Mouse (Mus musculus): ENCODE results near the gene Kcnk10. TPM values are rescaled to one million over a fixed set of nuclear protein-coding genes. Genes with fewer than 3 reads are reported as not detected.
"Not testable (repeated sequence)": the region's sequence is repeated elsewhere in the genome, so short reads cannot be mapped to it uniquely, and the experiment has no call there.

Gene Kcnk10
- total RNA-seq (2018; cell fraction: chromatin; rRNA removed): not detected
- total RNA-seq (2018; cell fraction: cytosol; rRNA removed): not detected
- total RNA-seq (2018; cell fraction: nucleus; rRNA removed): not detected
- not detected in 3 replicates for polyA plus RNA-seq (2018)

DNA sequence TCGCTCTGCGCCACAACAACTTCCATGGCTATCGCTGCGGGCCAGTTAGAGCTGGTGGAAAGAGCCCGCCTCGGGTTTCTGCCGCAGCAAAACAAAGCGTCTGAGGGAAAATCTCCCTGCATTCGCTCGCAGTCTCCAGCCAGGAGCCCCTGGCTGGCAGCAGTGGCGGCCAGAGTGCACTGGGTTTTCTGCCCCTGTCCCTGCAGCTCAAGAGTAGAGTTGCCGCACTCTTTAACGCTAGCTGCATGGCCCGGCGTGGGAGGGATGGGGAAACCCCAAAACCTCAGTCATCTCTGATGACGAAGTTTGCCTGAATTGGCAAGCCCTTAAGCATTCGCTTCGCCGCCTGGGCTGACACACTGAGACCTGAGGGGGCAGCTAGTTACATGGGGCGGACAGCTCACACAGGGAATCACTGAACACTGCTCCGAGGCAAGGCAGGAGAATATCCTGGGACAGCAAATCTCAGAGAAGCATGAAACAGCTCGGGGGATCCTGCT, at the start of gene Kcnk10:
Gene Kcnk10 (minus strand): TSS at position 450 of the 500 bp plus-strand sequence.
- Histone ChIP-seq H3K36me3 (ENCODE audit: inconsistent target) (no peaks in the 10 kb centered on the region), H3K27ac (no peak within 1 kb of the TSS), H3K4me3 (ENCODE audit: inconsistent target) (no peak within 1 kb of the TSS), H3K79me2 (ENCODE audit: inconsistent target) (no peaks in the 10 kb centered on the region)
- WGBS (ENCODE audit: missing documents): 4% methylated on average over 22 of the region's 22 CpGs

DNA sequence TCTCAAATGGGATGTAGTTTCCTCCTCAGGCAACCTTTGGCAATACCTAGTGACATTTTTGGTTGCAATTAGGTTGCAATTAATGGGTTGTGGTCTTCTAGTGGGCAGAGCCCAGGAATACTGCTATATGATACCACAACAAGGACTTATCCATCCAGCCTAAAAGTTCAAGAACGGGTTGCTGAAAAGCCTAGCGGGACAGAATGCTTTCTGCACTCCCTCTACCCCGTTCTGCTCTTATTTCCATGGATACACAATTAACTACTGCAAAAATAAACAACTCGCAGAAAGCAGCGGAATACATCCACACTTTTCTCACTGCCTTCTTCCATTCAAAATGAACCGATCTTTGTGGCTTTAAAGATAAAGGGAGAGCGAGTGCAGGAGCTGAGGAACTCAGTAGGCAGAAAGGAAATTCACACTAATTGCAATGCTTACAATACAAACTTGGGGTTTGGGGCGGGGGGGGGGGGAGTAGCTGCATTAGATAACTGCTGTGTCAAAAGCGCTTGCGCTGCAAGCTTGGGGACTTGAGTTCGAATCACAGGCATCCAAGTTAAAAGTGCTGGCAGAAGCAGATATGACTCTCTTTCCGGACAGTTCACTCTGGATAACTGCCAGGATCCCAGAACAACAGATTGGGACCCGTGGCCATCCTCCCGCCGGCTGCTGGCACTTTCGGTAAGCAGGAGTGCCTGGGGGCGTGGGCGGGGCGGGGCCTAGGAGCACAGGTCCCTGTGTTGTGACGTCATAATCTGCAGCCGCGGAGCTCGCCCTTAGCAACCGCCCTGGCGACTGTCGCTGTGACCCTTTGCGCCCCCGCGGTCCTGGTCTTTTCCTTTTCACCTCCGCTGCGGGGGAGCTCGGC, 49.5 kb upstream of the Kcnk10 start, which contains the start of gene Spata7:
Gene Spata7 (plus strand): TSS at position 766 of the 868 bp plus-strand sequence.
- no peak within 1 kb of the TSS for H3K27ac ChIP-seq
- H3K4me3 ChIP-seq (ENCODE audit: inconsistent target): peak within 1 kb of the TSS; percentile 87
- no peaks in the 10 kb centered on the region for H3K36me3 ChIP-seq (ENCODE audit: inconsistent target)
- H3K79me2 ChIP-seq (ENCODE audit: inconsistent target): no peaks in the 10 kb centered on the region
- 6% methylated on average over 32 of the region's 32 CpGs for WGBS (ENCODE audit: missing documents)

DNA sequence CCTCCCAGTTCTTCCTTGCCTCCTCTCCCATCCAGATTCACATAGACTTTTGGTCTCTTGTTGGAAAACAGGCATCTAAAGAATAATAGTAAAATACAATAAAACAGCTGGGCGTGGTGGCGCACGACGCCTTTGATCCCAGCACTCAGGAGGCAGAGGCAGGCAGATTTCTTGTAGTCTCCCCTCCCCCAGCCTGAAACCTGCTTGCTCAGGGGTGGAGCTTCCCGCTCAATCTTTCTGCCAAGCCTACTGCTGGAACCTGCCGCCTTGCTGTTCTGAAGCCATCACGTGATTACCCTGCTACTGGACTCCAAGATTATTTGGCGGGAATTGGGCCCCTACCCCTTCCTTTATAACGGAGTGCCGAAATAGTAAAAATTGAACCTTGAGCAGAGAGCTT, 45.2 kb upstream of the Kcnk10 start:
- H3K4me3 ChIP-seq (ENCODE audit: inconsistent target); H3K79me2 ChIP-seq (ENCODE audit: inconsistent target); H3K27ac ChIP-seq; H3K36me3 ChIP-seq (ENCODE audit: inconsistent target): not testable (repeated sequence)
- 96% methylated on average over 9 of the region's 10 CpGs for WGBS (ENCODE audit: missing documents)

DNA sequence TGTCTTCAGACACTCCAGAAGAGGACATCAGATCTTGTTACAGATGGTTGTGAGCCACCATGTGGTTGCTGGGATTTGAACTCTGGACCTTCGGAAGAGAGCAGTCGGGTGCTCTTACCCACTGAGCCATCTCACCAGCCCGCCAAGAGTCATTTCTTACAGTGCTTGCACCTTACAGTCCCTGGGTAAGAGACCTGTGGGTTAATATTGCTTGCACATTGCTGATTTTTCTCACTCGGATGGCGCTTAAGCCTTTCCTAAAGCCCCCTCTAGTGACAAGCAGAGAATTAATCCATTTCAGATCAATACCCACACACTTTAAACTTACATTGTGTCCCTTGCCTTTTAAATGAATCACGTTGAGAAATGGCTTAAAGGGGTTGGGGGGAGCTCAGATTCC, 42.8 kb upstream of the Kcnk10 start:
- not testable (repeated sequence) for H3K79me2 ChIP-seq (ENCODE audit: inconsistent target); H3K36me3 ChIP-seq (ENCODE audit: inconsistent target); H3K27ac ChIP-seq; H3K4me3 ChIP-seq (ENCODE audit: inconsistent target)
- 49% methylated on average over 6 of the region's 6 CpGs for WGBS (ENCODE audit: missing documents)

GRCm38 (mm10) chr12:98619496-98619895, 41.4 kb upstream of the Kcnk10 start:
- no peaks in the 10 kb centered on the region for H3K79me2 ChIP-seq (ENCODE audit: inconsistent target)
- H3K4me3 ChIP-seq (ENCODE audit: inconsistent target): no peak overlapping the region
- no peaks in the 10 kb centered on the region for H3K36me3 ChIP-seq (ENCODE audit: inconsistent target)
- WGBS (ENCODE audit: missing documents): 86% methylated on average over 2 of the region's 2 CpGs
- no peak overlapping the region for H3K27ac ChIP-seq

DNA sequence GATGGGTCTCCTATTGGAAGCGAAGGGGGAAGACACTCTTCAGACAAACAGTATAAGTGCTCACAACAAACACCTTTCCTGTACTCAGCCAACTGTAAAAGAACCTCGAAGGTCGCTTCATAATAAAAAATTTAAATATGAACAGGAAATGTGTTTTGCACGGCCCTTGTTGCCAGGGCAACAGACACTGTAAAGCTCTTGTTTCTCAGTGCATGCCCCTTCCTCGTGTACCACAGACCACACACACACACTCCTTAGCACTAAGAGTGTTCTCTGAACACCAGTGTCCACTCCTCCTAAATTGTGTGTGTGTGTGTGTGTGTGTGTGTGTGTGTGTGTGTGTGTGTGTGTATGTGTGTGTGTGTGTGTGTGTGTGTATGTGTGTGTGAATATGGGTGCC, 37.6 kb upstream of the Kcnk10 start:
- H3K4me3 ChIP-seq (ENCODE audit: inconsistent target): no peak overlapping the region
- no peaks in the 10 kb centered on the region for H3K79me2 ChIP-seq (ENCODE audit: inconsistent target)
- H3K27ac ChIP-seq: no peak overlapping the region
- H3K36me3 ChIP-seq (ENCODE audit: inconsistent target): no peaks in the 10 kb centered on the region
- 30% methylated on average over 4 of the region's 5 CpGs for WGBS (ENCODE audit: missing documents)

GRCm38 (mm10) chr12:98614910-98615508, 36.9 kb upstream of the Kcnk10 start:
- H3K36me3 ChIP-seq (ENCODE audit: inconsistent target): no peaks in the 10 kb centered on the region
- H3K4me3 ChIP-seq (ENCODE audit: inconsistent target): no peak overlapping the region
- no peak overlapping the region for H3K27ac ChIP-seq
- 86% methylated on average over 1 of the region's 3 CpGs for WGBS (ENCODE audit: missing documents)
- H3K79me2 ChIP-seq (ENCODE audit: inconsistent target): no peaks in the 10 kb centered on the region

- Histone ChIP-seq H3K4me3 (ENCODE audit: inconsistent target) (no peak overlapping the region), H3K36me3 (ENCODE audit: inconsistent target) (no peaks in the 10 kb centered on the region), H3K27ac (no peak overlapping the region), H3K79me2 (ENCODE audit: inconsistent target) (no peaks in the 10 kb centered on the region)
- 68% methylated on average over 3 of the region's 3 CpGs for WGBS (ENCODE audit: missing documents)
Observed at GRCm38 (mm10) chr12:98610341-98610740, 32.2 kb upstream of the Kcnk10 start.

- no peak overlapping the region for H3K27ac ChIP-seq
- 80% methylated on average over 5 of the region's 5 CpGs for WGBS (ENCODE audit: missing documents)
- no peak overlapping the region for H3K4me3 ChIP-seq (ENCODE audit: inconsistent target)
Observed at GRCm38 (mm10) chr12:98606595-98607290, 28.6 kb upstream of the Kcnk10 start.

GRCm38 (mm10) chr12:98605264-98605663, 27.2 kb upstream of the Kcnk10 start:
- H3K36me3 ChIP-seq (ENCODE audit: inconsistent target): no peaks in the 10 kb centered on the region
- H3K4me3 ChIP-seq (ENCODE audit: inconsistent target): no peak overlapping the region
- WGBS (ENCODE audit: missing documents): 100% methylated on average over 1 of the region's 1 CpGs
- no peak overlapping the region for H3K27ac ChIP-seq
- H3K79me2 ChIP-seq (ENCODE audit: inconsistent target): no peaks in the 10 kb centered on the region

More at GRCm38 (mm10) chr12:98606595-98607290, 28.6 kb upstream of the Kcnk10 start:
- Histone ChIP-seq H3K36me3 (ENCODE audit: inconsistent target) (no peaks in the 10 kb centered on the region), H3K79me2 (ENCODE audit: inconsistent target) (no peaks in the 10 kb centered on the region)

- Histone ChIP-seq H3K27ac (no peak overlapping the region), H3K4me3 (ENCODE audit: inconsistent target) (no peak overlapping the region), H3K79me2 (ENCODE audit: inconsistent target) (no peaks in the 10 kb centered on the region), H3K36me3 (ENCODE audit: inconsistent target) (no peaks in the 10 kb centered on the region)
- WGBS (ENCODE audit: missing documents): 42% methylated on average over 6 of the region's 6 CpGs
Observed at GRCm38 (mm10) chr12:98602114-98602513, 24.0 kb upstream of the Kcnk10 start.

DNA sequence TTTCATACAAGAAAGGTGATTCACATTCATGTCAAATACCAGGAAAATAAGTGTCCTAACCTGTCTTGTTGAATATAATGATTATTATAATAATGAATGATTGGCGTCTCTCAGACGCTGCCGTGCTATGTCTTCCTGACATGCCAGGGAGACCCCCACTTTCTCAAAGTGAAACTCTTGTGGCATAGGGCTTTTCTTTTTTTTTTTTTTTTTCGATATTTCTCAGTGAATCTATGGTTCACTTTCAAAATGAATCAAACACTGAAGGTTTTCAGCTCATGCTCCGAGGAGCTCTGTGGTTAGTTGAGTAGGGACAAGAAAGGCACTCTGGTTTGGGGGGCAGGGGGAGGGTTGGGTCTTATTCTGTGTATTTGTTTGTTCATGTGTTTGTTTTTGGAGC, 22.8 kb upstream of the Kcnk10 start:
- Histone ChIP-seq H3K4me3 (ENCODE audit: inconsistent target) (no peak overlapping the region), H3K36me3 (ENCODE audit: inconsistent target) (no peaks in the 10 kb centered on the region), H3K79me2 (ENCODE audit: inconsistent target) (no peaks in the 10 kb centered on the region), H3K27ac (no peak overlapping the region)
- 81% methylated on average over 5 of the region's 5 CpGs for WGBS (ENCODE audit: missing documents)

DNA sequence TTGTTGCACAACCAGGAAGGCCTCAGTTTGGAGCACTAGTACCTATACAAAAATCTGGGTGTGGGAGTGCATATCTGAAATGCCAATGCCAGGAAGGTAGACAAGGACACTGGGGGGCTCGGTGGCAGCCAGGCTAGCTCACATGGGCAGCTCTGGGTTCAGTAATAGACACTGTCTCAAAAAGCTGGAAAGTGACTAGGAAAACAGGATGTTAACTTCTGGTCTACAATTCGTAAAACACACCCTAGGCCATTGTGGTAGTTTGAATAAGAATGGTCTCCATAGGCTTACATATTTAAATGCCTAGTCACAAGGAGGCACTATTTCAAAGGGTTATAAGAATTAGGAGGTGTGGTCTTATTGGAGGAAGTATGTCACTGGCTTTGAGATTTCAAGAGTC, 12.9 kb upstream of the Kcnk10 start:
- H3K27ac ChIP-seq: no peak overlapping the region
- no peaks in the 10 kb centered on the region for H3K36me3 ChIP-seq (ENCODE audit: inconsistent target)
- no peaks in the 10 kb centered on the region for H3K79me2 ChIP-seq (ENCODE audit: inconsistent target)
- WGBS (ENCODE audit: missing documents): 96% methylated on average over 2 of the region's 2 CpGs
- H3K4me3 ChIP-seq (ENCODE audit: inconsistent target): no peak overlapping the region

DNA sequence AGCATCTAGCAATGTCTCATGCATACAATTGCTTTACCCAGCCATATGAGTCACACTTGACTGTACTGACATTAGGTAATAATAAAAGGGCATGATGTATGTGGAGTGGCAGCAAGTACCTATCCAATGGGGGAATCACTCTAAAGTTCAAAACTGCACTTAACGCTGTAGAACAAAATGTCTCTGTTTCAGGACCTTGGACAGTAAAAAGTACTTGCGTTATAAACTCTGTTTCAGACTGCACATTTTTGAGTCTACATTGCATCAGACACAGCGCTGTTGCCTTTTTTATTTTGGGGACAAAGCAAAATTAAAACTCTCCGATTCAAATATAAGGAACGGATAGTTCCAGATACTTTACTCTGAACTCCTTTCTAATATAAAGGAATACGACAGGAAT, 10.5 kb upstream of the Kcnk10 start:
- Histone ChIP-seq H3K79me2 (ENCODE audit: inconsistent target) (no peaks in the 10 kb centered on the region), H3K27ac (no peak overlapping the region), H3K36me3 (ENCODE audit: inconsistent target) (no peaks in the 10 kb centered on the region), H3K4me3 (ENCODE audit: inconsistent target) (no peak overlapping the region)
- 58% methylated on average over 6 of the region's 6 CpGs for WGBS (ENCODE audit: missing documents)

All from macrophage (primary cell).